In the genomic region with DNA sequence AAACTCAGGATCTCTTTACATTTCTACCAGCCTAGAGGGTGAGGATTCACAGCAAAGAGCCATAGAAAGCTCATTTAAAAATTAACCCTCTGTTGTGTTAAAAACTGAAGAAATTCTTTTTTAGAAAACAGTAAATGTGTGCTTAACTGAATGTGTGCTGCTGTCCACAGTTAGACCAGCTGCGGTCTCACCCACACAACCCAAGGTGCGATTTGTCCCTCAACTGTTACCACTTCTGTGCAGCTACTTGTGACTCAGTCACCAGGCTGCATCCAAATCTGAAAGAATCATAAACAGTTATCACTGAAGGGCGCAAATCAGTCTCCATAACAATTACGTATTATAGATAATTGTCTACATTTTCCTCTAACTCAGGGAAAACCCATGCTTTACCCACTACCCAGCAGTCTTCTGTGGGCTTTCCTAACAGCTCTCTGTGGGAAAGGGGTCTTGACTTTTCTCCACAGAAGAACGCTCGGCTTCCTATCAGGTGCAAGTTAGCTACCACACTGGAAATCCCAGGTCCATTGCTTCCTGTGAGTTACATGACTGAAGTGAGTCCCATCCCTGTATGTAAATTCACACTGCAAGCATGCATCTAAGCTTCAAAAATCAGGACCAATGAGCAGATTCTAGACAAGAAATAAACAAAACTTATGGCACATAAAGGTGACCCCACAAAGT, we compare ENCODE assay signal across 18 mouse cellular contexts.
"Had no signal": no experiment of that assay in that cellular context is flagged by ENCODE, and none has a peak within 500 bp of the region (broad histone marks: within the 10 kb centered on the region; RNA-seq: fewer than 3 reads in every experiment).

No protein-coding gene starts in this region.

- DNase-seq: kidney, adult 18-20 months; kidney, adult 9 months; kidney, postnatal 14 days; kidney, postnatal 4 days; layer of hippocampus, adult 9-11 months; liver, embryonic 13.5 days; lung, adult 2 months; lung, postnatal 14 days; lung, postnatal 4 days; spleen, adult 18-20 months; thymus, adult 18-20 months; thymus, postnatal 4 days had no signal

- H3K4me2 ChIP-seq: liver, embryonic 13.5 days; midbrain, embryonic 12.5 days; midbrain, embryonic 15.5 days; neural tube, embryonic 13.5 days; stomach, embryonic 15.5 days had no signal

- H3K9me3 ChIP-seq: liver, embryonic 13.5 days; midbrain, embryonic 12.5 days; midbrain, embryonic 15.5 days; neural tube, embryonic 13.5 days; stomach, embryonic 15.5 days had no signal

- H3K27me3 ChIP-seq: liver, embryonic 13.5 days; midbrain, embryonic 12.5 days; midbrain, embryonic 15.5 days; neural tube, embryonic 13.5 days; stomach, embryonic 15.5 days had no signal

- H3K36me3 ChIP-seq: liver, embryonic 13.5 days; midbrain, embryonic 12.5 days; midbrain, embryonic 15.5 days; neural tube, embryonic 13.5 days; stomach, embryonic 15.5 days had no signal

- H3K4me3 ChIP-seq: liver, embryonic 13.5 days; midbrain, embryonic 12.5 days; midbrain, embryonic 15.5 days; neural tube, embryonic 13.5 days; stomach, embryonic 15.5 days had no signal

- H3K27ac ChIP-seq: liver, embryonic 13.5 days; midbrain, embryonic 12.5 days; midbrain, embryonic 15.5 days; neural tube, embryonic 13.5 days; stomach, embryonic 15.5 days had no signal

- H3K9ac ChIP-seq: liver, embryonic 13.5 days; midbrain, embryonic 12.5 days; midbrain, embryonic 15.5 days; neural tube, embryonic 13.5 days; stomach, embryonic 15.5 days had no signal

- ATAC-seq: inflammation-experienced regulatory T-cells, adult 6 months; intestine, embryonic 16.5 days; midbrain, embryonic 15.5 days had no signal
